Mouse (Mus musculus): ENCODE measurements around the gene Wasf3. TPM values are rescaled to one million over a fixed set of nuclear protein-coding genes. Genes with fewer than 3 reads are reported as not detected.
"Not testable (repeated sequence)": the region's sequence is repeated elsewhere in the genome, so short reads cannot be mapped to it uniquely, and the experiment has no call there.

Wasf3 gene
- polyA plus RNA-seq, 1 experiment from 2014 or later: 2.6 TPM

DNA sequence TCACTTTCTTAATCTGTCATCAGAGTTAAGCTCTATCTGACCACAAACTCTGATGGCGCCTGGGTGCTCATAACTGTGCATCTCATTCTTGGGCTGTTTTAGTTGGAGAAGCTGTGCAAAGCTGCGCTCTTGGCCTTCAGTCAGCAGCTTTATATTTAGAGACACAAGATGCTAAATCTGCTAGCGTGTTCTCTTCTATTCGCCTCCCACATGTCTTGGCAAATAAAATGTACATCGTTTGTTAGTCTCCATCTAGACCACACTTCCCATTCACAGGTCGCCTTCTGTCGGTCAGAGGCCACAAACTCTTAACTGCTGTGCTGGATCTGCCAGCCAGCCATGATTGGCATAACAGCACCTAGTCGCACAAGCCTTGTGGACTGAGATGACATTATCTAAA is 14.0 kb upstream of the Wasf3 start:
- H3K9ac ChIP-seq: no peak overlapping the region
- H3K27me3 ChIP-seq: no peaks in the 10 kb centered on the region
- no peaks in the 10 kb centered on the region for H3K36me3 ChIP-seq
- H3K27ac ChIP-seq: no peak overlapping the region
- no peaks in the 10 kb centered on the region for H3K4me1 ChIP-seq
- H3K4me3 ChIP-seq: no peak overlapping the region
- H3K9me3 ChIP-seq: no peaks in the 10 kb centered on the region
- ATAC-seq (ENCODE audit: insufficient number of reproducible peaks, low FRiP score, low TSS enrichment, low read depth): no peak
- 82% methylated on average over 8 of the region's 8 CpGs for WGBS
- H3K4me2 ChIP-seq: no peak overlapping the region

DNA sequence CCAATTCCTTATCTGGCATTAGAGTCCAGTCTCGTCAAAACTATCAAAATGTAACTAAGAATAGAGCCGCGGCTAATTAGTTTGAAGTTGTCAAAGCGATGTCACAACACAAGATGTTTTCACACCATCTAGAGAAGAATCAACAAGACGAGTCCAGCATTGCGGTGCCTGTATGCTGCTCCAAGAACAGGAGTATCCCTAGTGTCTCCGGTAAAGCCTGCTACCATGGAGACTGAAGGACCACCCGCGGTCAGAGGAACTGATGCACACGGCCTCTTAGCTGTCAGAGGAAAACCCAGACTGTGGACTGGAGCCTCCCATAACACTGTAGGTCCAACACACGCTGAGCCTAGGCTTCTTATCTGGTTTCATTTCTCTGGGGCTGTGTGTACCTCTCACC is 11.5 kb upstream of the Wasf3 start:
- WGBS: 86% methylated on average over 11 of the region's 11 CpGs
- no peak for ATAC-seq (ENCODE audit: insufficient number of reproducible peaks, low FRiP score, low TSS enrichment, low read depth)
- no peaks in the 10 kb centered on the region for H3K9me3 ChIP-seq

DNA sequence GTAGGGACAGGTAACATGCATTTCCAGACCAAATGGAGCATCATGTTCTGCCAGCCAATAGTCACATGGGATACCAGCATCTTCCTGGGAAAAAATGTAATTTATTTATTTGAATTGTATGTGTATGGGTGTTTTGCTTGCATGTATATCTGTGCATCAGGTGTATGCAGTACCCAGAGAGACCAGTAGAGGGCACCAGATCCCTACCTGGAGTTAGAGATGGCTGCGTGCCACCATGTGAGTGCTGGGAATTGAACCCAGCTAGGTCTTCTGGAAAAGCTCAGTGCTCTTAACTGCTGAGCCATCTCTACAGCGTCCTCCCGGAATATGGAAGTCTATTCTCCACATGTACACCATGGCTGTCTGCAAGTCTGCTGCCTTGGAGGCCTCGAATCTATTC is 8.2 kb upstream of the Wasf3 start:
- 86% methylated on average over 4 of the region's 4 CpGs for WGBS
- H3K36me3 ChIP-seq: no peaks in the 10 kb centered on the region
- H3K4me2 ChIP-seq: no peak overlapping the region
- H3K9me3 ChIP-seq: no peaks in the 10 kb centered on the region
- H3K27ac ChIP-seq: no peak overlapping the region
- H3K9ac ChIP-seq: no peak overlapping the region
- H3K4me1 ChIP-seq: no peaks in the 10 kb centered on the region
- no peak overlapping the region for H3K4me3 ChIP-seq
- no peaks in the 10 kb centered on the region for H3K27me3 ChIP-seq
- no peak for ATAC-seq (ENCODE audit: insufficient number of reproducible peaks, low FRiP score, low TSS enrichment, low read depth)

More for the DNA sequence above, 11.5 kb upstream of the Wasf3 start:
- H3K9ac ChIP-seq: no peak overlapping the region
- no peaks in the 10 kb centered on the region for H3K4me1 ChIP-seq
- no peak overlapping the region for H3K27ac ChIP-seq
- no peak overlapping the region for H3K4me2 ChIP-seq
- no peaks in the 10 kb centered on the region for H3K36me3 ChIP-seq
- no peaks in the 10 kb centered on the region for H3K27me3 ChIP-seq
- H3K4me3 ChIP-seq: no peak overlapping the region

DNA sequence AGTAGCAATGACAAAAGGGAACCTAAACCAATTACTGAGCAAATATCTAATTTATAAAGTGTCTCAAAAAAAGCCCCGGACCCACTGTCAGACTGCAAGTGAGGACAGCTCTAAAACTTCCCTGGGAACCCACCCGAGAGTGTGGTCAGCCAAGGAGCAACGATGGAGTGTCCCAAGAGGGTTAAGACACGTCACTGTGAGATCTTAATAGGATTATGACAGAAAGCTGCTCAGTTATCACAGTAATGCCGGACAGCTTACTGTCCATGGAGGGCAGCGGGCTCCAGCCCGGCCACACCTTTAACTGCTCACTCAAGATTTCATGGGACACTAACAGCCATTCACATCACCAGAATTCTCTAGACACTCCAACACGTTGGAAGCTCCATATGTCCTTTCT is 4.7 kb upstream of the Wasf3 start:
- H3K9me3 ChIP-seq: no peaks in the 10 kb centered on the region
- WGBS: 84% methylated on average over 8 of the region's 8 CpGs
- no peaks in the 10 kb centered on the region for H3K36me3 ChIP-seq
- H3K4me1 ChIP-seq: 0 out of 2 replicates have a peak, but pooled peaks cover 3% of the 10 kb centered on the region
- no peaks in the 10 kb centered on the region for H3K27me3 ChIP-seq
- no peak for ATAC-seq (ENCODE audit: insufficient number of reproducible peaks, low FRiP score, low TSS enrichment, low read depth)
- H3K9ac ChIP-seq: no peak overlapping the region
- H3K4me3 ChIP-seq: no peak overlapping the region
- no peak overlapping the region for H3K4me2 ChIP-seq
- no peak overlapping the region for H3K27ac ChIP-seq

DNA sequence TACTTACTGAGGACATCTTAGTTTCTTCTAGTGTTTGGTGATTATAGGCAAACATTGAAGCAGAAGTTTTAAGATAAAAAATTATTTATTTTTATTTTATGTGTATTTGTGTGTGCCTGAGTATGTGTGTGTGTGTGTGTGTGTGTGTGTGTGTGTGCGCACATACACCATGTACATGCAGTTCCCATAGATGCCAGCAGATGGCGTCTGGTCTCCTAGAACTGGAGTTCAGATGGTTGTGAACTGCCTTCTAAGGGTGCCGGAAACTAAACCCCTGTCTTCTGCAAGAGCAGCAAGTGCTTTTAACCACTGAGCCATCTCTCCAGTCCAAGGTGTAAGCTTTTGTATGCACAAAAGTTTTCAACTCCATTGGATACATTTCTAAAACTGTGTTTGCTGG is 2.5 kb upstream of the Wasf3 start:
- H3K27ac ChIP-seq: no peak overlapping the region
- H3K9me3 ChIP-seq: no peaks in the 10 kb centered on the region
- H3K4me2 ChIP-seq: no peak overlapping the region
- H3K4me1 ChIP-seq: peaks cover 8% of the 10 kb centered on the region; the same call in 1 of the 2 replicates
- no peaks in the 10 kb centered on the region for H3K36me3 ChIP-seq
- no peak for ATAC-seq (ENCODE audit: insufficient number of reproducible peaks, low FRiP score, low TSS enrichment, low read depth)
- WGBS: 79% methylated on average over 3 of the region's 3 CpGs
- H3K9ac ChIP-seq: no peak overlapping the region
- no peaks in the 10 kb centered on the region for H3K27me3 ChIP-seq
- H3K4me3 ChIP-seq: no peak overlapping the region

DNA sequence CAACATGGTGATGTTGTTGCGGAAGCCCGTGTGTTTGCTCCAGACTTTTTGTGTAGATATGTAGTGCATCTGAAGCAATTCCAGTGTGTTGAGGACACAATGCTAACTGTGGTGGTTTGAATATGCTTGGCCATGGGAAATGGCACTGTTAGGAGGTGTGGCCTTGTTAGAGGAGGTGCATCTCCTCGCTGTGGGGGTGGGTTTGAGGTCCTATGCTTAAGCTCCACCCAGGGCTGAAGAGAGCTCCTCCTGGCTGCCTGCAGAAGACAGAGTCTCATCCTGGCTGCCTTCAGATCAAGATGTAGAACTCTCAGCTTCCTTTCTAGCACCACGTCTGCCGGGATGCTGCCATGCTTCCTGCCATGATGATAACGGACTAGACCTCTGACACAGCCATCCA is 1.4 kb upstream of the Wasf3 start:
- Histone ChIP-seq H3K36me3 (no peaks in the 10 kb centered on the region), H3K4me1 (peaks cover 8% of the 10 kb centered on the region; the same call in 1 of the 2 replicates), H3K4me3 (no peak overlapping the region), H3K9me3 (no peaks in the 10 kb centered on the region), H3K4me2 (no peak overlapping the region), H3K27me3 (no peaks in the 10 kb centered on the region), H3K27ac (no peak overlapping the region), H3K9ac (no peak overlapping the region)
- no peak for ATAC-seq (ENCODE audit: insufficient number of reproducible peaks, low FRiP score, low TSS enrichment, low read depth)
- 81% methylated on average over 6 of the region's 6 CpGs for WGBS

DNA sequence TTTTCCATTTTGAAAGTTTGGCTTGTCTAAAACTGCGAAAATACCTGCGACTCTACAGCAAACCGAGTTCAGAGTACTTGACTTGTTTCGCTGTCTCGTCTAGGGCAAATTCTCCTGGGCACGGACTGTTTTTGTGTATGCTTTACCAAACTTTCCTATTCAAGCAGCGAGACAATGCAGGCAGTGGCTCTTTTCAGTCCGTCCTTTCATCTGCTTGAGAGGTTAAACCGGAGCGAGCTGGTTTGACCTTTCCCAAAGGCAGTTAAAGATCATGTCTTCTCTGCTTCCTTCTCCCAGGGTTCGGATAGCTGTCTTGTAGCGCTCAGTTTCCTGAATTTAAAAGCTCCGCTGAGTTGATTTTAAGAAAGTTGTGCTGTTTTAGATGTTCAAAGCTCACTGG is 1.2 kb downstream of the Wasf3 start:
- H3K27ac ChIP-seq: no peak overlapping the region
- no peak for ATAC-seq (ENCODE audit: insufficient number of reproducible peaks, low FRiP score, low TSS enrichment, low read depth)
- no peak overlapping the region for H3K9ac ChIP-seq
- no peaks in the 10 kb centered on the region for H3K9me3 ChIP-seq
- 17% methylated on average over 13 of the region's 13 CpGs for WGBS
- no peaks in the 10 kb centered on the region for H3K36me3 ChIP-seq
- no peaks in the 10 kb centered on the region for H3K27me3 ChIP-seq
- H3K4me2 ChIP-seq: peak overlapping the region; percentile 87
- peaks cover 8% of the 10 kb centered on the region; the same call in 1 of the 2 replicates for H3K4me1 ChIP-seq
- H3K4me3 ChIP-seq: peak overlapping the region; percentile 66

DNA sequence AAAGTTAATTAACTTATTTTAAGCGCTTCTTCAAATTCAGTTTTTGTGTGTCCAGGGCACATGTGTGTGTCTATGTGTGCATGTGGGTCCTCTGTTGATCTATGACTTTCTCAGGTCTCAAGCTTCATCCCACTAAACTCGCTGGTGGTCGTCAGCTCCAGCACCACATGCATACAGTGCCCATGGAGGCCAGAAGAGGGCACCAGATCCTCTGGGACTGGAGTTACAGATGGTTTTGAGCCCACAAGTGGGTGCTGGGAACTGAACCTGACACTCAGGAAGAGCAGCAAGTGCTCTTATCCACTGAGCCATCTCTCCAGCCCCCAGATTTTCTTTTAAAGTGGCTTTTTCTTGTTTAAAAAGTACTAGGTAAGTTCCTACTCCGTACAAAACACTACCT is 2.1 kb downstream of the Wasf3 start:
- 87% methylated on average over 4 of the region's 4 CpGs for WGBS
- no peak overlapping the region for H3K9ac ChIP-seq
- no peaks in the 10 kb centered on the region for H3K36me3 ChIP-seq
- no peak overlapping the region for H3K27ac ChIP-seq
- H3K4me1 ChIP-seq: peaks cover 8% of the 10 kb centered on the region; the same call in 1 of the 2 replicates
- H3K4me3 ChIP-seq: no peak overlapping the region
- no peak for ATAC-seq (ENCODE audit: insufficient number of reproducible peaks, low FRiP score, low TSS enrichment, low read depth)
- no peaks in the 10 kb centered on the region for H3K9me3 ChIP-seq
- H3K4me2 ChIP-seq: no peak overlapping the region
- no peaks in the 10 kb centered on the region for H3K27me3 ChIP-seq

DNA sequence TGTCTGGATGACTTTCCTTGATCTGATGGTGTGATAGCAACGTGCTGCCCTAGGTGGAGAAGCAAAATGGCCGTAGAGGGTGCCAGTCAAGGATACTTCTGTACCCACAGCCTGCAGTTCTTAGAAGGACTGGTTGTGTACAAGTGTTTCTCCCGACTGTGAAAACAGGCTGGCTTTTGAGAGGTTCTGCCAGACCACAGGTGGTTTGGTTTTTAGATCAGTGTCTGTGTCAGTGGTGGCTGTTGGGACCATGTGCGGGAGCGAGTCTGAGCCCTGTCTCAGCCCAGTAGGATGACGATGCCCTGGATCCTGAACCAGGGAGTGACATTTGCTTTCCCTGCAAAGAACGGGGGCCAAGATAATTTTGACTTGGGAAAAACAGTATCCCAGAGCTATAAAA is 9.8 kb downstream of the Wasf3 start:
- Histone ChIP-seq H3K9ac (no peak overlapping the region), H3K27me3 (no peaks in the 10 kb centered on the region), H3K4me3 (no peak overlapping the region), H3K4me2 (no peak overlapping the region), H3K9me3 (no peaks in the 10 kb centered on the region), H3K4me1 (no peaks in the 10 kb centered on the region), H3K36me3 (no peaks in the 10 kb centered on the region), H3K27ac (no peak overlapping the region)
- no peak for ATAC-seq (ENCODE audit: insufficient number of reproducible peaks, low FRiP score, low TSS enrichment, low read depth)
- WGBS: 89% methylated on average over 7 of the region's 7 CpGs

DNA sequence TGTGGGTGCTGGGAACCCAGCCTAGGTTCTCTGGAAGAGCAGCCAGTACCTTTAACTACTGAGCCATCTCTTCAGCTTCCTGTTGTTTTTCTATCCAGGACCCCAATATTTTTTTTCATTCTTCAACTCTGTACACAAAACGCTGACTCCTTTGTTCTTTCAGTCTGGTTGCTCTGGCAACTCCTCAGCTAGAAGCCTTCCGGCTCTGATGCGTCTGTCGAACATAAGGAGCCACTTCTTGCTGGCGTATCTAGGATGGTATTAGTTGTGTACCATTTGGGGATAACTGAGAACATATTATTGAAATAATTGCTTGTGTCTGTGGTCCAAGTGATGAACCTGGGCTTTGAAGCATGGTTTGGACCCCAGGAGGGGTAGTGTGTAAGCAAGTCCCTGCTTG is 12.5 kb downstream of the Wasf3 start:
- H3K27me3 ChIP-seq: no peaks in the 10 kb centered on the region
- no peak overlapping the region for H3K9ac ChIP-seq
- no peaks in the 10 kb centered on the region for H3K4me1 ChIP-seq
- no peak overlapping the region for H3K4me3 ChIP-seq
- H3K36me3 ChIP-seq: no peaks in the 10 kb centered on the region
- H3K9me3 ChIP-seq: no peaks in the 10 kb centered on the region
- H3K27ac ChIP-seq: no peak overlapping the region
- whole genome bisulfite sequencing: 88% methylated on average over 5 of the region's 5 CpGs
- ATAC-seq (ENCODE audit: insufficient number of reproducible peaks, low FRiP score, low TSS enrichment, low read depth): no peak
- H3K4me2 ChIP-seq: no peak overlapping the region

DNA sequence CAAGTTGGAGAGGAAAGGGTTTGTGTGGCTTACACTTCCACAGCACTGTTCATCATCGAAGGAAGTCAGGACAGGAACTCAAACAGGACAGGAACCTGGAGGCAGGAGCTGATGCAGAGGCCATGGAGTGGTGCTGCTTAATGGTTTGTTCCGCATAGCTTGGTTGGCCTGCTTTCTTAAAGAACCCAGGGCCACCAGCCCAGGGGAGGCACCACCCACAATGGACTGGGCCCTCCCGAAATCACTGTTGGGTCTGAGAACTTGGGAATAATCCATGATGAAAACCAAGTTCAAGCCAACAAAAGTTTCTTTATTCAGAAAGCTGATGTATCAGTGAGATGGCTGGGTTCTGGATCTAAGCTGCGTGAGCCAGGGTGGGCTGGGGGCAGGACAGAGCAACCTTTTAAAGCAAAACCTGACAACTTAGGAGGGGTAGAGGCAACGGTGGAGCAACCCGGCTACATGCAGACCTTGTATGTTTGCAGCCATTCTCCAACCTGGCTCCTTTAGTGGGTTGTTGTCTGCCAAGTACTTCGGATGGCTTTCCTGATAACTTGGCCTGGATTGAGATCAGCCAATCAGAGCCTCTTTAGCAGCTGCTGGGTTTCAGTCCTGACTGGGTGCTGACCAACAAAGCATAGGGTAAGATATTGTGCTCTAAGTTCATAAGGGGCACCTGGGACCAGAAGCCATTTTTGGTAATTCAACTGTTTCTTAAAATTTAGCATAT is 13.8 kb downstream of the Wasf3 start:
- H3K4me2 ChIP-seq: no peak overlapping the region
- H3K9me3 ChIP-seq: no peaks in the 10 kb centered on the region
- H3K27me3 ChIP-seq: no peaks in the 10 kb centered on the region
- no peak overlapping the region for H3K27ac ChIP-seq
- 89% methylated on average over 7 of the region's 7 CpGs for WGBS
- H3K4me1 ChIP-seq: no peaks in the 10 kb centered on the region
- no peak overlapping the region for H3K4me3 ChIP-seq
- no peak overlapping the region for H3K9ac ChIP-seq
- no peaks in the 10 kb centered on the region for H3K36me3 ChIP-seq
- ATAC-seq (ENCODE audit: insufficient number of reproducible peaks, low FRiP score, low TSS enrichment, low read depth): no peak

DNA sequence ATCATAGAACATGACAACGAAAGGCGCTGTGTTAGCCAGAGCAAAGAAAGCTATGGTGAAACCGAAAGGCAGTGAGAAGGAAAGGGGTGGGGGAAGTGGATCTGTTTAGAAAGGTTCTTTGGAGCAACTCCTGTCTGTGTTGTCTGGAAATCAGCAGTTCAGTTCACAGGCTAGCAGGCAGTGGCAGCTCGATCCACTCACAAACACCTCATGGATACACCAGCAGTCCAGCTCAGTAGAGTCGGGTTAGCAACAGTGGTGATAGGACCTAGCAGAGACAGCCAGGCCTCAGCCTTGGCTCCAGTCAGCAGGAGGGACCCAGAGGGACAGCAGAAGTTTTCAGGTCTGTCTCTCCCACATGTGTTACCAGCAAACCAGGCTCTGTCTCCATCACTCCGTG is 16.2 kb downstream of the Wasf3 start:
- not testable (repeated sequence) for ATAC-seq (ENCODE audit: insufficient number of reproducible peaks, low FRiP score, low TSS enrichment, low read depth); H3K4me2 ChIP-seq; H3K4me1 ChIP-seq; H3K9ac ChIP-seq; H3K27me3 ChIP-seq; H3K36me3 ChIP-seq; H3K9me3 ChIP-seq; H3K27ac ChIP-seq; H3K4me3 ChIP-seq
- 91% methylated on average over 6 of the region's 6 CpGs for WGBS

DNA sequence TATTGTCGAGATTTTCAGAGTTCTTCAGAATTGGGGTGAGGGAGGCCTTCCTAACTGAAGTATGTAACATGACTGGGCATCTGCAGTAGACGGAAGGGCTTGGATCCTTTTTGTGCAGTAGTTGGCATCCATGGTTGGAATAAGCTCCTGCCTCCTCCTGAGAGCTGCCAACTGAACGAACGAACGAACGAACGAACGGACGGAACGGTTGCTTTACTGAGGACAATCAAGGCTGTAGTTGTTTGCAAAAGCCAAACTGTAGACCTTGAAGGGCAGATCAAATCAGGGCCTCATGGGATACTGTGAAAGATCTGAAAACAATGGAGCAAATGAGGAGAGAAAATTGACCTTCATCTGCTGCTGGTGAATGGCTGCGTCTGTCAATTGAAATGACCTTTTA is 17.5 kb downstream of the Wasf3 start:
- H3K27me3 ChIP-seq: no peaks in the 10 kb centered on the region
- no peak overlapping the region for H3K9ac ChIP-seq
- H3K27ac ChIP-seq: no peak overlapping the region
- no peaks in the 10 kb centered on the region for H3K9me3 ChIP-seq
- no peak overlapping the region for H3K4me2 ChIP-seq
- H3K4me3 ChIP-seq: no peak overlapping the region
- no peaks in the 10 kb centered on the region for H3K36me3 ChIP-seq
- WGBS: 82% methylated on average over 11 of the region's 11 CpGs
- ATAC-seq (ENCODE audit: insufficient number of reproducible peaks, low FRiP score, low TSS enrichment, low read depth): no peak
- no peaks in the 10 kb centered on the region for H3K4me1 ChIP-seq

All from limb, embryonic 15.5 days (tissue).